Mouse (Mus musculus) layer of hippocampus, adult 8-10 months (tissue): ENCODE results near the gene Olfr381. TPM values are rescaled to one million over a fixed set of nuclear protein-coding genes. Genes with fewer than 3 reads are reported as not detected.
"Not testable (repeated sequence)": the region's sequence is repeated elsewhere in the genome, so short reads cannot be mapped to it uniquely, and the experiment has no call there.

Experiments
- DNase-seq, 2 experiments: peaks; one replicate each; pipeline ENCODE4 v3.0.0; 2022; ENCODE audit warnings: low spot score in 2 of 2
- total RNA-seq, 4 experiments: library from RNA; stranded (reverse); gene quantifications; 2 replicates each; pipeline ENCODE4 v1.2.4; 2022

Gene Olfr381
- not detected for total RNA-seq

DNA sequence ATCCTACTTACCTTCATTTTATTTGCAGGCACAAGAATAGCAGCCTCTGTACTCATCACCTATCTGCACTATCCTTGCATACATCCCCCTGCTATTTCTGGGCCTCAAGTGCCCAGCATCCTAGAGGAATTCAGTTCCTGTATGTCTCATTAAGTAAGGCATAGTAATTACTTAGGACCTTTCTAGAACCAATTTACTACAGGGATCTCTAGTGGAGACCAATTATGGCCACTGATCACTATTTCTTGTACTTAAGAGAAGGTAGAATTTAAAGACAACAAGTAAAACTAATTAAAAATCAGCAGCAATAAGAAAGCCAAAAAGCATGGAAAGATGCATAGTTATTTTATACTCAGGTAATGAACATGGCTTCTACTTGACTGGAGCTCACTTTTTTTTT is at the start of gene Olfr381:
Gene Olfr381, minus strand, starts transcription at position 101 of the 400 bp plus-strand sequence.
- DNase-seq: no peak

DNA sequence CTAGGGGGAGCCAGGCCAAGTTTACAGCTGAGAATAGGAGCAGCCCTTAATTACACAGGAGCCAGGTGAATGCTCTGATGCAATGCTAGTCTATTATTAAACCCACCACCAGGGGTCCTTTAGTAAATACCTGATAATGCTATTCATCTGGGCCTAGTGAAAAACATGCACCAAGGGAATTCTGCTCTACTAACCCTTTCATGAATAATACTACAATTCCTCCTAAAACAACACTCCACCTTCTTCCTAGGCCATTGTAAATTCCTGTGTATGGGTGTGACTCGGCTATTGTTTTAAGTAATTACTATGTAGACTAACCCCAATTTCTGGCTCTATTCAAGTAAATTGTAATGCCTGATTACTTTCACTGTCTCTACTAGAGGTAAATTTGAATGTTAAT is 37.6 kb upstream of the Olfr381 start:
- not testable (repeated sequence) for DNase-seq

DNA sequence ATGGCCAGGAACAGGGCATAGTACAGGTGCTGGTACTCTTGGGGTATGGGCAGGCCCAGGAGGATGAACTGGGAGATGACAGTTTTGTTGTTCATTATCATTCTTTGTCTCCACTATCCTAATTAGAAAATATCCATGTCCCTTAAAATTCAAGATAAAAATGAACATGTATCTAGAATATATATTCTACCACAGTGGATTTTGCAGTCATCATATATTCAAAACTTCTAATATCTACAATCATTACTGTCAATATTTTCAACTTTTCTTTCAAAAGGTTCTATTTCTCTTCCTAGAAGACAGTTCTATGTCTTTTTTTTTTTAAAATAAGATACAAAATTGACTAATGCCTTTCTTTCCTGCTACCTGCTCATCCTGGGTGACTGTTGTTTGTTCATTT is 25.7 kb upstream of the Olfr381 start, which contains the start of gene Olfr382:
Gene Olfr382, minus strand, starts transcription at position 101 of the 400 bp plus-strand sequence.
- DNase-seq: no peak

- DNase-seq: no peak
These were observed 34.0 kb downstream of the Olfr381 start, which contains the start of gene Olfr380 for GRCm38 (mm10) chr11:73457408-73457807. TSS of gene Olfr380 (minus strand) at chr11:73457508.

Other genes with a start within 250 kb of the Olfr381 start
- gene Trpv3, start 224.2 kb downstream of the Olfr381 start, total RNA-seq: under 1 TPM; 0.49 to 0.67 (median 0.58) TPM
- gene Aspa, start 162.0 kb downstream of the Olfr381 start, total RNA-seq: 10 to 100 TPM; 15.1 to 20.2 (median 18.3) TPM
- gene Gm49340, start 161.9 kb downstream of the Olfr381 start, total RNA-seq: not detected
- under 1 TPM in 1 of 4 experiments, not detected in 3; 0.29 TPM for gene Spata22, start 161.9 kb downstream of the Olfr381 start, total RNA-seq
- not detected for gene Olfr20, start 140.8 kb downstream of the Olfr381 start, total RNA-seq
- not detected for gene Olfr376, start 120.4 kb downstream of the Olfr381 start, total RNA-seq
- gene Olfr1, start 92.0 kb downstream of the Olfr381 start, total RNA-seq: not detected
- not detected for gene Olfr378, start 63.1 kb downstream of the Olfr381 start, total RNA-seq
- not detected for gene Olfr380, start 34.1 kb downstream of the Olfr381 start, total RNA-seq
- not detected for gene Olfr382, start 25.6 kb upstream of the Olfr381 start, total RNA-seq
- gene Olfr385, start 101.4 kb upstream of the Olfr381 start, total RNA-seq: not detected
- gene Olfr384, start 107.0 kb upstream of the Olfr381 start, total RNA-seq: not detected
- not detected for gene Zfp735, start 197.2 kb upstream of the Olfr381 start, total RNA-seq